In genomic region chr13:59820836-59821235, GRCm38 (mm10) we compare ENCODE assay signal across 11 mouse cellular contexts. TPM values are rescaled to one million over a fixed set of nuclear protein-coding genes. Genes with fewer than 3 reads are reported as not detected.
DNase-seq lines count a peak whose midpoint lies in the region; ATAC-seq and TF ChIP-seq lines count a peak whose summit lies in the region.
"Had no signal": no experiment of that assay in that cellular context is flagged by ENCODE, and none has a peak within 500 bp of the region (broad histone marks: within the 10 kb centered on the region; RNA-seq: fewer than 3 reads in every experiment).

No protein-coding gene starts in this region.

- no peak for DNase-seq in heart, postnatal 10 days
- DNase-seq in 416B (ENCODE audit: low read depth) (peak; percentile 52), adipocyte (ENCODE audit: low spot score) (no peak)
- DNase-seq in urinary bladder, postnatal 4 days (ENCODE audit: low spot score in 2 of 2) = no peak
- DNase-seq in adrenal gland, adult 8-10 months = no peak
- DNase-seq: cerebellum, adult 18-20 months had no signal

- peak overlapping the region in 1 of 2 experiments; percentile 96; a peak in 2 of 4 replicates for H3K4me3 ChIP-seq in heart, embryonic 14.5 days (ENCODE audit: control insufficient read depth in 1 of 2, insufficient read depth in 1 of 2, low read depth in 1 of 2, low read length in 2 of 2)
- H3K4me3 ChIP-seq in embryonic facial prominence, embryonic 13.5 days = peak overlapping the region; percentile 16; the same call in 1 of the 2 replicates
- peak overlapping the region; percentile 94 for H3K4me3 ChIP-seq in intestine, postnatal 0 days (ENCODE audit: low read depth, low read length)

- no peak overlapping the region for H3K27ac ChIP-seq in heart, embryonic 14.5 days (replicated peaks in 1 of 2; ENCODE audit: control insufficient read depth in 1 of 2, insufficient read depth in 1 of 2, low read depth in 2 of 2, low read length in 2 of 2)
- H3K27ac ChIP-seq in embryonic facial prominence, embryonic 13.5 days = no peak overlapping the region
- H3K27ac ChIP-seq in intestine, postnatal 0 days (ENCODE audit: low read depth, low read length) = no peak overlapping the region

- no peaks in the 10 kb centered on the region for H3K9me3 ChIP-seq in heart, embryonic 14.5 days (ENCODE audit: control insufficient read depth, low read length)
- H3K9me3 ChIP-seq in embryonic facial prominence, embryonic 13.5 days = no peaks in the 10 kb centered on the region
- no peaks in the 10 kb centered on the region for H3K9me3 ChIP-seq in intestine, postnatal 0 days (ENCODE audit: control insufficient read depth)

- TF ChIP-seq CTCF in intestine, postnatal 0 days (IDR thresholded peaks at IDR 0.05; ENCODE audit: low read depth) = no peak

- H3K36me3 ChIP-seq in heart, embryonic 14.5 days (ENCODE audit: control insufficient read depth, insufficient read depth, low read length) = peaks cover 34% of the 10 kb centered on the region
- H3K36me3 ChIP-seq in embryonic facial prominence, embryonic 13.5 days = peaks cover 23% of the 10 kb centered on the region
- H3K36me3 ChIP-seq in intestine, postnatal 0 days (ENCODE audit: control insufficient read depth, insufficient read depth) = peaks cover 22% of the 10 kb centered on the region

- peaks cover 5 to 34% of the 10 kb centered on the region in 2 experiments; a peak in 3 of 4 replicates for H3K4me1 ChIP-seq in heart, embryonic 14.5 days (ENCODE audit: control insufficient read depth in 2 of 2, insufficient read depth in 2 of 2, low read length in 2 of 2)
- peaks cover 34% of the 10 kb centered on the region for H3K4me1 ChIP-seq in embryonic facial prominence, embryonic 13.5 days
- H3K4me1 ChIP-seq in intestine, postnatal 0 days (replicated peaks; ENCODE audit: control insufficient read depth, insufficient read depth, low read length) = no peaks in the 10 kb centered on the region

- no peaks in the 10 kb centered on the region for H3K27me3 ChIP-seq in heart, embryonic 14.5 days (ENCODE audit: control insufficient read depth, insufficient read depth, low read length)
- H3K27me3 ChIP-seq in embryonic facial prominence, embryonic 13.5 days = no peaks in the 10 kb centered on the region
- no peaks in the 10 kb centered on the region for H3K27me3 ChIP-seq in intestine, postnatal 0 days (replicated peaks; ENCODE audit: control insufficient read depth, insufficient read depth, low read length)

- ATAC-seq in heart, embryonic 14.5 days (ENCODE audit: insufficient number of reproducible peaks, insufficient read depth, low FRiP score, low read depth) = no peak
- no peak for ATAC-seq in embryonic facial prominence, embryonic 13.5 days (ENCODE audit: insufficient number of reproducible peaks, insufficient read depth, low FRiP score, low TSS enrichment, low read depth)
- no peak for ATAC-seq in intestine, postnatal 0 days

- 65% methylated on average over 3 of the region's 3 CpGs for WGBS in heart, embryonic 14.5 days
- WGBS in embryonic facial prominence, embryonic 13.5 days = 66% methylated on average over 3 of the region's 3 CpGs
- WGBS in intestine, postnatal 0 days = 51% methylated on average over 3 of the region's 3 CpGs

- peak overlapping the region; percentile 76 for H3K4me2 ChIP-seq in heart, embryonic 14.5 days (ENCODE audit: low read length)
- H3K4me2 ChIP-seq in embryonic facial prominence, embryonic 13.5 days = peak overlapping the region; percentile 66
- peak overlapping the region; percentile 66 for H3K4me2 ChIP-seq in intestine, postnatal 0 days (replicated peaks; ENCODE audit: low read depth)

- peak overlapping the region; percentile 96 for H3K9ac ChIP-seq in heart, embryonic 14.5 days (ENCODE audit: low read length)
- H3K9ac ChIP-seq in embryonic facial prominence, embryonic 13.5 days = 0 out of 2 replicates have a peak overlapping the region, but pooled peaks have one; percentile 32
- H3K9ac ChIP-seq in intestine, postnatal 0 days (ENCODE audit: low read depth, low read length) = no peak overlapping the region

- intact Hi-C loops in heart, postnatal 10 days (cut with DNase I) = no loop called here

RNA-seq across cellular contexts. Expression of gene Tut7, which starts 2.1 kb away (rescaled TPM):
- polyA plus RNA-seq in heart, embryonic 14.5 days (2014; fragmentation: Nextera tagmentation; extraction: Ambion mirVana) = 35.0 and 35.1 TPM in 2 replicates
- total RNA-seq in heart, postnatal 10 days (2021) = 10 to 100 TPM; 51.2 to 53.3 TPM
- 51.8 and 54.2 TPM in 2 replicates for polyA plus RNA-seq in embryonic facial prominence, embryonic 13.5 days (2015; fragmentation: Nextera tagmentation; extraction: Ambion mirVana)
- polyA plus RNA-seq in intestine, postnatal 0 days (2015; fragmentation: Nextera tagmentation; extraction: Ambion mirVana) = 50.1 and 55.4 TPM in 2 replicates
- total RNA-seq in adrenal gland, adult 8-10 months (2022) = 10 to 100 TPM; 68.7 to 86.7 (median 74.9) TPM

RNA-seq across cellular contexts. Expression of gene Gm49354, which starts 38.8 kb away (rescaled TPM):
- not detected in 2 replicates for polyA plus RNA-seq in heart, embryonic 14.5 days (2014; fragmentation: Nextera tagmentation; extraction: Ambion mirVana)
- total RNA-seq in heart, postnatal 10 days (2021) = not detected
- not detected in 2 replicates for polyA plus RNA-seq in embryonic facial prominence, embryonic 13.5 days (2015; fragmentation: Nextera tagmentation; extraction: Ambion mirVana)
- polyA plus RNA-seq in intestine, postnatal 0 days (2015; fragmentation: Nextera tagmentation; extraction: Ambion mirVana) = not detected in 2 replicates
- total RNA-seq in adrenal gland, adult 8-10 months (2022) = not detected
- total RNA-seq: ES-E14; megakaryocyte progenitor cell, adult 5-6 weeks had no signal

RNA-seq across cellular contexts. Expression of gene Isca1, which starts 51.2 kb away (rescaled TPM):
- 213 and 236 TPM in 2 replicates for polyA plus RNA-seq in heart, embryonic 14.5 days (2014; fragmentation: Nextera tagmentation; extraction: Ambion mirVana)
- total RNA-seq in heart, postnatal 10 days (2021) = 100 to 1,000 TPM; 191 to 196 TPM
- polyA plus RNA-seq in embryonic facial prominence, embryonic 13.5 days (2015; fragmentation: Nextera tagmentation; extraction: Ambion mirVana) = 115 and 116 TPM in 2 replicates
- polyA plus RNA-seq in intestine, postnatal 0 days (2015; fragmentation: Nextera tagmentation; extraction: Ambion mirVana) = 81.4 and 84.5 TPM in 2 replicates
- total RNA-seq in adrenal gland, adult 8-10 months (2022) = 10 to 100 TPM; 66.6 to 87.4 (median 84.9) TPM
